Mouse (Mus musculus) spleen, adult 18-20 months (tissue): Measurements from ENCODE around the gene Rasgef1b.

Source experiments
- DNase-seq, 2 experiments: peaks; one replicate each; pipeline ENCODE4 v3.0.0; 2022; ENCODE audit warnings: mixed read lengths in 2 of 2

Rasgef1b gene

DNA sequence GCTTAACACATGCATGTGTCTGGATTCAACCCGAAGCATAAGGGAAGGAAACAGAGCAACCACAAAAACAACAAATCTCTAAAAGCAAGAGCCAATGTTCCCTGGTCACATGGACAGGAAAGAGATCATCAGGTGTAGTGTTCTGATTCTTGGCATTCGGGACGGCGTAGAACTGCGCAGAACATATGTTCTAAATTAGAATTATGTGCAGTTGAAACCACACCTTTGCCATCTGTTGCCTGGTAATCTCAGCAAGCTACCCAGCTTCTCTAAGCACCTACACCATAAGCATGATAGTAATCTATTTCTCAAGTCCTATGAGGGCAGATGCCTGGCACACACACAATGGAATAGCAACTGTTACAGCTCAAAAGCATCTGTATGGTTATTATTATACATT is 27.1 kb downstream of the Rasgef1b start:
- DNase-seq: no peak

DNA sequence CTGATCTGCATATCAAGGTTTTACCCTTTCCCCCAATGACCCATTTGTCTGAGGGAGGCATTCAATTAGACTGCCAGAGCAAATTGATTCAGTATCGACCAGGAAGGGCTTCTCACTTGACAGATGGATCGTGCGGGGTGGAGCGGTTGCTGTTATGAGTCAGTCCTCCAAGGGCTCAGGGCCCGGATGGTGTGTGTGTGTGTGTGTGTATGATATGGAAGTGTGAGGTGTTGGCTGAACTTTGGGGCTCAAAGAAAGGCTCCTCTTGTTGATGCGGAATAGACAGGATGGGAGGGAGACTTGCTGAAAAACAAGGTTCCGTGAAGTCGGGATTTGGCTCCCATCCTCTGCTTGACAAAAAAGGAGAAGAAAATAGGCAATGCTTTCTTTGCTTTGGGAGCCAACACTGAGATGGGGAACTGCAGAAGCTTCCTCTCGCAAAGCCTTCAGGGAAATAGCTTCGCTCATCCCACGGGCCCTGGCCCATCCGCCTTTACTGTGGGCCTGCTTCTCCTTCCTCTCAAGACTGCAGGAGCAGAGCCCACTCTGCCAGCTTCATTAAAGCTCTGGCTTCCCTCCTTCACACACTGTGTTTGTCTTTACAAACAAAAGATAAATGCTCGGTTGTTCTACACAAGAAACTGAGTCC is 34.0 kb downstream of the Rasgef1b start:
- no peak for DNase-seq

DNA sequence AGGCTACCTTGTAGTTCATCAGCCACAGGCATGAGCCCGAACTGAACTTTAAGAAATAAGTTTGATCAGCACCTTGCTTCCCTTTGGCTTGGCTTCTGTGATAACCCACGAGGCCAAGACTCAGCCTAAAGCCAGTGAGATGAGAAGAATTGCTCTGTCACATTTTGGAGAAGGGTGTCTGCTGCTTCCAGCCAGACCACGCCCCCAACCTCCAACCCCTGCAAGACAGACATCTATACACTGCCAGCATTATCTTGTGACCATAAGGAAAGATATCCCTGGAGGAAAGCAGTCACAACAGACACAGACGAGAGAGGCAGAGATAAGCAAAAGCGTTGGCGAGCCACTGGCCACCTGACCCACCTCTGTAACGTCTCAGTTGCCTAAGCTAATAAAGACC is 39.0 kb downstream of the Rasgef1b start:
- DNase-seq: no peak

DNA sequence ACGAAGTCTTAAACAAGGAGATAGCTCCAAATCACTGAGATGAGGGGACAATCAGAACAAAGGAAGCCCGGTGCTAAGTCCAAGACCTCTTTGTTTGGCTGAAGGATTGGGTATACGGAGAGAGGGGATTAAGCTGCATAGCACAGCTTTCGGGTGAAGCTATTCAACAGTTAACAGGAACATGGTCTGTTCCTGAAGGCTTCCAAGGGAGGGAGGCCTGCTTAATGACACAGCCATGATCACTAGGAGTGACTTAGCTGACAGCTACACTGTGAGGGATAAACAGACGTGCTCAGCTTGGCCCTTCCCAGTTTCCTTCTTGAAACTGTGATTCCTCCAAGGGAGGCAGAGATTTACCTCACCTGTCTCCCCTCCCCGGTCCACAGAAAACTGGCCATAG is 41.0 kb downstream of the Rasgef1b start:
- no peak for DNase-seq

DNA sequence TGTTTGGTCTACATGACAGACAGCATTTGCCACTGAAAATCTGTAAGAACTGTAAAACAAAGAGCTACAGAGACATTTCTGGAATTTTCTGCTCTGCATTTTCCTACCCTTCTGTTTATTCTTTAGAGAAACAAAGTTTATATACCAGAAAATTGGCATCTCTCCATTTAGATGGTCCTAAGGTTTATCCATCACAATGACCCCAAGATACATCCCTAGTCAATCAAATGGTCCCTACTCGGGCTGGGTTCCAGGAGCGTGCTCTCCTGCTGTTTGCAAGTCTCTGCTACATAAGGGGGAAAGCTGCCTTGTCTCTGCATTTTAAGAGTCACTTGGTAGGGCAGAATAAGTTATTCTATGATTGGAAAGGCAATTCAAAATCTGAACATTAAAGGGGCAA is 44.8 kb downstream of the Rasgef1b start:
- no peak for DNase-seq

DNA sequence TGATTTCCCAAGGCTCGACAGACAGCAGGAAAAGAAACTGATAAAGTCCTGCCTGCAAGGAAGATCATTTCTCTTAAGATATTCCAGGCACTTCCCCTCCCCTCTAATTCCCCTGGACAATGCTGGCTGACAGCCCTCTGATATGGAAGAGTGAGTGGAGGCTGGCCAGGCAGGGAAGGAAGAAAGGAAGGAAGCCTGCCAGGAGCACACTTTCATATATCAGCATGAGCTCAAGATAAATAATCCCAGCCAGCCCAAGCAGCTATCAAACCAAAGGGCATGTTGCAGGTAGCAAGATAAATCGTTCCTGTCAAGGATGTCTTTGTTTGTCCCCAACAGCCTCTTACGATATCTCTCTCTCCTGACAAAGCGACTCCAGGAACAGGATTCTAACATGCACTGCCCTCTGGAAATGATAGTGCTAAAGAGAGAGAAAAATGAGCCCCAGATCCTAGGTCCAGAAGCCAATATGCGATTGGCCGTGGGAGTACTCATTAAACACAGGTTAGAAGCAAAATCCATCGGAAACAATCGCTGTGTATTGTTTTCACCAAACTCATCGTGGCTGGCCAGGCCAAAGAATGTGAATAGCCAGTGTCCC is 58.8 kb downstream of the Rasgef1b start:
- no peak for DNase-seq

DNA sequence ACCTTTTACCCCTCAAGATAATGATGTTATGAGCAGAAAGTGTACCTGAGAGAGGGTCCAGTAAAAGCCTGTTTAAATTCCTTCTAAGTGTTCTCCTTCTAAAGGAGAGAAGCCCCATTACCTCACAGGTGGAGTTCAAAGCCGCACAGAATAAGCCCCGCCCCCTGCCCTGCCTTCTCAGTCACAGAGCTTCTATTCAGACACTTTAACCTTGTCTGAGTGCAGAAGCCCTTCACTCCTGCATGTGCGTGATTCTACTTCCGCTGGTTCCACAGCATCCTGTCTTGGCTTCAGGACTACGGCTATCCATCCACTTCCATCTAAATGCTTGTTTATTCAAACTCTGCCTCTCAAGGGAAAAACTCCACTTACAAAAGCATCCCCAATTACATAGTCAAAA is 72.8 kb downstream of the Rasgef1b start:
- DNase-seq: no peak

DNA sequence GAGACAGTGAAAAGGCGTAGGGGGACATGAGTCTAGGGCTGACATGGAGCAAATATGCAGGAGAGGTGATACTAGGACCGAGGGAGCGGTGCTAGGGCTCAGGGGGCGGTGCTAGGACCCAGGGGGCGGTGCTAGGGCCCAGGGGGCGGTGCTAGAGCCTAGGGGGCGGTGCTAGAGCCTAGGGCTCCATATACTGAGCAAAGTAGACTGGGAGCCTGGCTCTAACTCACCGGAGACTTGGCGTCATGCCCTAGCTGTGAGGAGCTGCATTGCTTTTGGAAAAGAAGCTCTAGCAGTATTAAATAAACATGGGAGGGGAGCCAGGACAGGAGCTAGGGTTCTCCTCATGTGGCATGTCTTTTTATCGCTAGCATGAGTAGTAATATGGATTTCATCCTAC is 75.9 kb downstream of the Rasgef1b start:
- no peak for DNase-seq

DNA sequence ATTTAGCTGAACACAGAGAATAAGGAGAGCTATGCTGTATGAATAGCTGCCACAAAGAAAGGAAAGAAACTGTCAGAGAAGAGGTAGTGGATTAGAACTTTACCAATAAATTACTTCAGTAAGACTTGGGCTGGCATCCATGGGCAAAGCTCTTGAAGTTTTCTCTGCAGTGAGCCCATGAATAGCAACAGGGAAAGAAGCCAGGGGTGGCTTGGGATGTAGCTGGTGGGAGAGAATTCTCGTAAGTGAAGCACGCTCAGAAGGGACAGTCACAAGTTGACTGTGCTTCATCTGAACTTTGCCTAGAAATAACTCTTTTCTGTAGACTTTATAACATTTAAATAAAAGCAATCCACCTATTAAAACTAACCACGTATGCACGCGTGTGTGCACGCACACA is 87.5 kb downstream of the Rasgef1b start:
- DNase-seq: no peak

DNA sequence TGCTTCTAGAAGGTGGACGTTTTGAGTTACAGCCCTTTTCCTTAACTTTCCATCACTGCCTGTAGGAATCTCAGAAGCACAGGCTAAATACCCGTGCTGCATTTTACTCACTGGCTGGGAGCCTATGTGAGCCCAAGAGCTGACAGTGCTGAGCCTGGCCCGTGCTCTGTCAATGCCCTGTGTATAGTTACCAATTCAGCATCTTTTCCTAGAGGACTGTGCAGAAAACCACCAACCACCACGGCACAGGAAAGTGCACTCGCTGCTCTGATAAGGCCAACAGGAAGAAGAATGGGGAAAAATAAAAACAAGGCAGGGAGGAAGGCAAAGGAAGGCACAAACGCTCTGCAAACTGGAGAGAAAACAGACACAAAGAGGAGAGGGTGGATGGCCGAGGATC is 92.3 kb downstream of the Rasgef1b start:
- no peak for DNase-seq

DNA sequence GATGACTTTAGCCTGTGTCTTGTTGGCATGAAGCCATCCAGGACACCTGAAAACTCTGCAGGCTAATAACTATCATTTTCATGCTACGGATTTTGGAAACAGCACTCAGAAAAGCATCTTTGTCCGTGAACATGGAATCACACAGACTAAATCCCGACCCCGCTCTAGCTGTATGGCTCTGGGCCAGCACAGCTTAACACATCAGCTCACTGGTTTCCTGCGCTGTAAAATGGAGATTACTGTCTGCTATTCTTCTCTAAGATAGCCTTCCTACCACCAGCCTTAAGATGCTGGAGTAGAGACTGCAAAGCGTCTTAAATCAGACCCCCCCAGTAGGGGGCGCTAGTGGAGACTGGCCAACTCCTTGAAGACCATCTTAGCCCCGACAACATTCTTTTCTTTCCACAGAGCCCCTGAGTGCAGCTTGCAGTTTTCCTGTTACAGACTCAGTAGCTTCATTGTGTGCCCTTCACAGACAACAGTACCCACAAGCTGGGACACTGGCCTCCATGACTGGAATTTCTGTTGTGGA is 94.8 kb downstream of the Rasgef1b start:
- DNase-seq: no peak

DNA sequence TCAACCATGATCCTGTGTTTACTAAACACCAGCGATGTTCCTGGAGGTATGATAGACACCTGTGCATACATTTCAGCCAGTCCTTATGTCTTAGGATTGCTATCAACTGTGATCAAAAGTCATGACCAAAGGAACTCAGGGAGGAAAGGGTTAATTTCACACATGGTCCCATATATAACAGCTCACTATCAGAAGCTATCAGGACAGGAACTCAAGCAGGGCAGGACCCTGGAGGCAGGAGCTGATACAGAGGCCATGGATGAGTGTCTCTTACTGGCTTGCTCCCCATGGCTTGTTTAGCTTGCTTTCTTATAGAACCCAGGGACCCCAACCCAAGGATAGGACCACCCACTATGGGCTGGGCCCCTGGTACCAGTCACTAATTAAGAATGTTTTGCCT is 95.3 kb downstream of the Rasgef1b start:
- DNase-seq: no peak

DNA sequence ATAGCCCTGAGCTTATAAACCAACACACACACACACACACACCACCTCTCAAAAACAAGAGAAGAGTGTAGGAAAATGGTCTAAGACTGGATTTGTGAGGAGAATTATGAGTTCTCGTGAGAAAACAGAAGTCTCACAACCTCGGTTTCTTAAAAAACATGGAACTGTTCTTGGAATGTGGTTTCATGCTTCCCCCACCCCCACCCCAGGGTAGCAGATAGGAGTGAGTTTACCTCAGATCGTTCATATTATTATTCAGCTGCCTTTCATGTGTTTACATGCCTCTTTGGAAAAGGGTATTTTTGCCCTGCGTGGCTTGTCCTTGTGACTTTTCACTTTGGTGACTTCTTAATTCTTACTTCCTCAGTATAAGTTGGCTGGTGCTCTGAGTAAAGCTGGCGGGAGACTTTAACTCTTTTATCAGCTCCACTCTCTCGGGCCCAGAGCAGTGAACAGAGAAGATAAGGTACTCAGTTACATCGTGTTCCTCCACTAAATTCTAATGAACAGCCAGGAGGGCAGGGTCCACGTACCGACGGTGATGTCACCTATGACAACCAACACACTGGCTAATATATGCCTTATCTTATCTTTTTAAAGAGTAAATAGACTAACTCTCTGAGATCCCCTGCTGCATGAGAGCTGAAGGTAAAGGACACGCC is 96.1 kb downstream of the Rasgef1b start:
- DNase-seq: no peak

DNA sequence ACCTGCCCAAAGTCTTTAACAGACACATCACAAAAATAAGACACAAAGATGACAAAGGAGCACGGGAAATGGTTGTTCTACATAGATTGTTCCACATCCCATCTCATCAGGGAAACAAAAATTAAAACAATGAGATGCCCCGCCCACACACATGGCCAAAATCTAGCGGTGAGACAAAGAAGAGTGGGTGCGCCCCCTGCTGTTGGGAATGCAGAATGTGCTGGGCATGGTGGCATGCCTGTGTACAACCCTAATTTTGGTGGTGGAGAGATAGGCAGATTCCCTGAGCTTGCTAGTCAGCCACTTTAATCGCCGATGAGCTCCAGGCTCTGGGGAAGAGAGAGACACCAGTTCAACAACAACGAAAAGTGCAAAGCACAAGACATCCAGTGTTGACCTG is 98.8 kb downstream of the Rasgef1b start:
- DNase-seq: peak; percentile 28 to 65

DNA sequence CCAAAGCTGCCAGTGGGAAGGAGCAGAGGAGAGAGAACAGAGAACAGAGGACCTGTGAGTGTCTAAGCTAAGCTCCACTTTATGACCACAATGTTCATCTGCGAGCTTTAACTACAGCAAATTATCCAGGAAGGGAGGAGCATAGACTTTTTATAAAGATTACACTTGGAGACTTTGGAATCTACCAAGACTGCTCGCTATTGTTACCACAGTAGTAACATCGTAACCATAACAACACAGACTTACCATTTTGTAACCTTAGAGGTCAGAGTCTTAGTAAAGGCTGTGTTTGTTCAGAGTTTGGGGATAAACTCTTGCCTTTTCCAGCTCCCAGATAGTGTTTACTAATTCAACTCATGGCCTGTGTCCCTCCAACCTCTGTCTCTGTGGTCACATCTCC is 103.3 kb downstream of the Rasgef1b start:
- DNase-seq: no peak

DNA sequence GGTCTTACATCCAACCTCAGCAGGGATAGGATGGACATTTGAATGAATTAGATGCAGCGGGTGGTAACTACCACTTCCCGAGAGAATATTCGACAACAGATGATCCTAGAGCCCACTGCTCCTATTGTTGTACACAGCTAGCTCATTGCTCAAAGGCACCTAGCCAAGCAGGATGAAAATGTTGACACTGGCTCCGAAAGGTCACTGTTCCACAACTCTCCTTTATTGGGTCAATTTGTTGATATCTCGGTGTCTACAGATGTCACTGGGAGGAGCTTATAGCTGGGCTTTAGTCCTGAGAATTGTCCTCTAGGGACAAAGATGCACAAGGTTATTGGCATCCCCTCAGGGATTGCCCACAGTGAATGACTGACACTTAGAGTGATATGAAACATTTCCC is 108.1 kb downstream of the Rasgef1b start:
- no peak for DNase-seq

DNA sequence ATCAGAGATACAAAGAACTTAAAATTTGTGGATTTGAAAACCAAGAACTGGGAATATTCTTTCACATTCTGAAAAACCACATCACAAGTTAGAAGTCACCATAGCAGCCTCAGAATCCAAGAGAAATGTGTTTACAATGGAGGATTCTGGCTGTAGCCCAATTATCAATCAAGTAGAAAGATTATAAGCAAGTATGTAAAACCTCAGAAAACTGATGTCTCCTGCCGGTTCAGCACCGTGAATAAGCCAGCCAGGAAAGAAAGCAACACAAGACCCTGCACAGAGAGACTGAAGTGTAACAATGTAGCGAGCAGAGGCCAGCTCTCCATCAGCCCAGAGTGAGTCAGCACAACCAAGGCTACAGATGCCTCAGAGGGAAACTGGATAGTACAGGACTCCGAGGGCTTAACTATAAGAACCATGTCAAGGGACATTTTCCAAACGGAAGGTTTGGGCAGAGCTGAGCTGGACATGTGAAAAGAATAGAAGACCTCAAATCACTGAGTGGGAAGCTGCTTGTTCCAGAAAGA is 111.5 kb downstream of the Rasgef1b start:
- no peak for DNase-seq

DNA sequence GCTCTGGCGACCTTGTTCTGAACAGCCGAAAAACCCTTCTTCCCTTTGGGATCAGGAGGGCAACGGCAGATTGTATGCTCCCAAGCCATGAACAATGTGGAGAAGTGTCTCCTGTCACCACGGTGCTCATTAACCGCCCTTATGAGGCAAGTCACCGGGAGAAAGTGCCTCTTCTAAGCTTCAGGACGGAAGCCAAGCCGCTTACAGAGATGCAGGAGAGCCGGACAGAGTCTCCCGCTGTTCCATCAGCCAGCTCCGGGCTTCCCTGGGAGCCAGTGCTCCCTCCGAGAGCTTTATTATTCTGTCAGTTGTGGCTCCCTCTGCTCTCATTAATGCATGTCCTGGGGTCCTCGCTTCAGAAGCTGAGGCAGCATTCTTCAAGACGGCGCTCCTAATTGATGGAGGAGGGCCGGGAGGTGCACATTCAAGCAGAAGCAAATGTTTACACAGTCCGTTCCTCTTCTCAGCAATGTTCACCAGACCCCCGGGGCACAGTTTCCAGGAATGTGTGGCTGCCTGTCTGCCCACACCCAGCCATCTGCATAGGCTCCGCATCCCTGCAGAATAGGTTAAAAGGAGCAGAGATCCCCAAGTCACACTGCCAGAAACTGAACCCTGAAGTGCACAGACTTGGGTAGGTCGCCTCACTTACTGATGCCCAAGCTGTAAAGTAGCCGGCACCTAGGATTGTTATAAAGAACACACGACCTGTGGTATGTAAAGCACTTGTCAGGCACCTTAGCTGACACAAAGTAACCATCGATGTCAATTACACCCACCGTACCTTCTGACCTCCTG is 115.3 kb downstream of the Rasgef1b start:
- no peak for DNase-seq

DNA sequence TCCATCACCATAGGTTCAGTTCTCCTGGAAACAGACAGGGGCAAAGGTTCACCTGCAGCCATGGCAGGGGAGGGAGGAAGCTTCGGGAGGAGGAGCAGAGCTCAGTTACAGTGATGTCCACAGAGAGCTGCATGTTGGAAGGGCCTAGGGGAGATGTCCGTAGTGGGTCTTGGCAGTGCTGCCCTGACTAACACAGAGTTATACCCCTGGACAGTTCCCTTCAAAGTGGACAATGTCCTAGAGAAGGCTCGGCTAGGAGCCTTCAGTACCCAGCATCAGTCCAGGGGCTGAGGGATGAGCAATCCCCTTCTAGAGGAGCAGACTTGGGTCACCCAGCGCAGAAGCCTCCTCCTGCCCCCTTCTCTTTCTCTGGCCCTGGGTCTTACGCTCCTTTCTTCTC is 121.3 kb downstream of the Rasgef1b start:
- no peak for DNase-seq

DNA sequence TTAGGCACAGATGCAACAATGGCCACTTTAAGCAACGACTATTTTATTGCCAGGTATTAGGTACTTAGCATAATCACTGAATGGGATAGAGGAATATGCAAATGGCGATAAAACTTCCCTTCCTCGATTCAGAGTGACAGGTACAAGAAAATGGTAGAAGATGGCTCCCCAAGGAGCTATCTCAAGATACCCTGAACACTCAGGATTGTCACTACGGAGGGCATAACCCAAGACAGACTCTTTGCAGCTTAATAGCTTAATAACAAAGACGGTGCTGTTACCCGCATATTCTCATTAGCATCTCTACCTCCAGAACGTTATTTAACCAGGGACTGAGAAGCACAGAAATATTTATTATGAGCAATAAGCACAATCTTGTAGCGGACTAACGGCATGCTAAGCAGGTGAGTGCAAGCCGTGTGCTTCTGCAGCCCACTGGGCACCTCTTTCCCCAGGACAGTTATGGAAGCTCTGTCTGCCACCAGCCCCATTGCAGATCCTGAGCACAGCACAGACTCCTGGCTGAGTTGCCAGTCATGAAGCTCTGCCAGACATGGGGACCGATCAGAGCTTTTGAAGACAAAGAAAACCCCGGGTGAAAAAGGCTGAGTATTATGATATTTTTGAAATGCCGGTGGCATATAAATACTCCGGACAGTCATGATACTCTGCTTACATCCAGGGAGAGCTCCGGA is 122.6 kb downstream of the Rasgef1b start:
- DNase-seq: no peak

DNA sequence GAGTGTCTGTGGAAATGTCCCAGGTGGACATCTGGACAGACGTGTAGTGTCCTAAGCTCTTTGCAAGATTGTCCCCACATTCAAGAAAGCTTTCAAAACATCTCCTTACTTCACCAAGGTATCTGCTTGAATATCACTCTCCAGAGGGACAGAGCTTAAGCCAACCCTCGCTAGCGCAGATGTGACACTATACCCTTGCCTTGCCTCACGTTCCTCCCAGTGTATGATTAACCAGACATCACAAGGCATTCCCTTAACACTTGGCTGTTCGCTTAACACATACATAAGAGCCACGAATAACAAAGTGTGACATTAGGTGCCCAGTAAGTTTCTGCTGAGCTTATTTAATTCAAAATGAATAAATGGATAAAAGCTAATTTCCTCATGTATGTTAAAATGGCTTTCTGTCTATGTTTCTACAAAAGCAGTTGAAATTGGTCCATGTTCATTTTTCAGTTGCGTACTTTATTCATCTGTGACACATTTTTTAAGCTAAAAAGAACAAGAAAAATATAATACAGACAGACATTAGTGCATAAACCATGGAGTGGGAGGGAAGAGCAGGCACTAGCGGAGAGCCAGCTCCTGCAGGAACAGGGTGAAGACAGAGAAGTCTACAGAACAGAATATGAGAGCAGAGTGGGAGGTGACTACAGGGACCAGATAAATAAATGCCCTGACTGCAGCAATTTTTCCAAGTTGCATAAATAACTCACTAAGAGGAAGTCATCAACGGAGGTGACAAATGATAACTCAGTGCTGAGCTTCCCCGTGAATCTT is 126.4 kb downstream of the Rasgef1b start:
- DNase-seq: no peak

DNA sequence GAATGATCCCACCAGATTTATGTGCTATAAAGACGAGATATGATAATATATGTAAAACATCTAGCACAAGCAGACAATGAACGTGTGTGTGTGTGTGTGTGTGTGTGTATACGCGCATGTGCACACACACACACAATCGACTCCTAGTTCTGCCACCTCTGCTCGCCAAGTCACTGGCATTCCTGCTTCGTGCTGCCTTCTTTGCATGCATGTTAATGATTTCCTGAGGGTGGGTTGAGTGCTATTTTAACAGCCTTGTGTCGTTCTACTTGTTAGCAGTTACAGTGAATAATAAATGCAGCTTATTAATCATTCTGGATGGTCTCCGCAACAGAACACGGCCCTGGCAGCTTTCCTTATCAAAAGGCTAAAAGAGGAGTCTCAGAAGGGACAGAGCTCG is 129.5 kb downstream of the Rasgef1b start:
- DNase-seq: no peak
